Mouse (Mus musculus) mammary gland, adult 2 months (tissue): ENCODE data around the gene A930017K11Rik. TPM values are rescaled to one million over a fixed set of nuclear protein-coding genes. Genes with fewer than 3 reads are reported as not detected.

Source experiments
- polyA plus RNA-seq: library from polyadenylated mRNA; depleted of rRNA; stranded (reverse); fragments of >200 nt; gene quantifications from 2 replicates; pipeline ENCODE4 v1.2.3, GENCODE M21; 2012; ENCODE audit warnings: low replicate concordance; rRNA removed

Gene A930017K11Rik
- polyA plus RNA-seq: 0.05 TPM in 1 of 2 replicates, not detected in the other

DNA sequence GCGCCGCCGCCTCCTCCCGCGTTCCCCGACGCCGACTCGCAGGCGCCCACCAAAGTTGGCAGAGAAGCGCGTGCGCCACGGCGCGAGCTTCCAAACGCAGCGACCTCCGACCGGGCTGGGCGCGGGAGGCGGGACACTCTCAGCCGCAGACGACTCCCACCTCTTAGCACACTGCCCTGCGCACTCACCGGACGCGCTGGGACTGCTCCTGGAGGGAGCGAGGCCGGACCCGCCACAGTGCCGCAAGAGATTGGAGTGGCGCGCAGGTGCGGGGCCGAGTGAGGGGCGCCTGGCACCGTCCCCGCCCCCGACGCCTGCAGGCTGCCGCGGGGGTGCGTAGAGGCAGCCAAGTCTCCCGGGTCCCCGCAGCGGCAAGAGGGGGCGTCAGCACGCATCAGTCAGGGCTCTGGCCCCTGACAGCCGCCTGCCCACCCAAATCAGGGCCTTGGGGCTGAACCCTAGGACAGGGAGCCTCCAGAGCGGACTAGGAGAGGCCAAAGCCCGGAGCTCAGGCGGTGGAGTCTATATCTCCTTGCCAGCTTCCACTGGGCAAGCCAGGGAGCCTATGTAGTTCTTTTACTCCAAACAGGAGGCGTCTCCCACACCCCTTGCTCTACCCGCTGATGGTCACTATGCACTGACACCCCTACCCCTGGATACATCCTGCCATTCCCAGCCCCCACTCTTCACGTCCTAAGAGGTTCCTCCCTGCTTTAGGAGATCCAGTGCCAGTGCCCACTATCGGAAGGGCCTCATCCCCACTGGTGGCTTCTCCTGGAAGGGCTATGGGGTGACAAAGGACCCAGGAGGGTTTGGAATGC is at the start of gene A930017K11Rik:
A930017K11Rik (minus strand) TSS at position 763 of the 821 bp plus-strand sequence.

DNA sequence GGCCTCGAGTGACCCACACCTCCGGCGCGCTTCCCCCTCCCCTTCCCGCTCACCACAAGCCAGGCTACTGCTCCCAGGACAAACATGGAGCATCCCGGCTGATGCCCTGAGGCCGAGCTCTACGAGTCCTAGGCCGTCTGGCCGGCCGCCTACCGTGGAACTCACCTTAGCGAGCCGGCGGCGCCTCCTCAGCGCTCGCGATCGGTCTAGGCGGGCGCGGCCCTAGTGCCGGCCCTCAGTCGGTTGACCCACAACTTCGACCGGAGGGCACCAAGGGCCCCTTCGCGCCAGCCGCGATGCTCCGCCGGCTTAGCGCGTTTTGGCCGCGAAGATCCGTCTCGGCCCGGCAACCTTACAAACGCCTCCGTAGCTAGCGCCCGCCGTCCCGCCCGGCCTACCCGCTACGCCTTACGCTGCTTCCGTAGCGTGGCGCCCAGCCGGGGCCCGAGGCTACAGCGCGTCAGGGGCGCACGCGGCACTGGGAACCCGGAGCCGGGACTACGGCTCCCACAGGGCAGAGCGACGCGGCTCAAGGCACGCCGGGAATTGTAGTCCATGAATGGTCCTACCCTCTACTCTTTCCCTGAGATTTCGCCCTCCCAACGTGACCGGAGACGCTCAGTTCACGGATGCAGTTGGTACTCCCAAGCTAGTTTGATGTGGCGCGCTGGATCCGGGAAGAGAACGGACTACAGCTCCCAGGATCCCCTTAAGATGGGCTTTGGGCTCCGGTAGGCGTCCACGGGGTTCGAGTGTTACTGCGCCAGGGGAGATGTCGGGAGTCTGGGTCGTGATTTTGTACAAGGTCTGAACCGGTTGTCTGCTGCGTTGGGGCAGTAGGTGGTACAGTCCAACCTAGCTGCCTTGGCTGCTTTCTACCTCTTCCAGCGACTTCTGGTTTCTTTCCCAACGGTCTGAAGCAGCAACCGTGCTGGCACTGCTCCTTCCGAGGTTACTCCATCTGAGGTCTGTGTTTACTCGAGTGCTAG is 33.2 kb upstream of the A930017K11Rik start, which contains the start of gene Capn15:
Capn15 (minus strand) TSS at position 491 of the 989 bp plus-strand sequence.

DNA sequence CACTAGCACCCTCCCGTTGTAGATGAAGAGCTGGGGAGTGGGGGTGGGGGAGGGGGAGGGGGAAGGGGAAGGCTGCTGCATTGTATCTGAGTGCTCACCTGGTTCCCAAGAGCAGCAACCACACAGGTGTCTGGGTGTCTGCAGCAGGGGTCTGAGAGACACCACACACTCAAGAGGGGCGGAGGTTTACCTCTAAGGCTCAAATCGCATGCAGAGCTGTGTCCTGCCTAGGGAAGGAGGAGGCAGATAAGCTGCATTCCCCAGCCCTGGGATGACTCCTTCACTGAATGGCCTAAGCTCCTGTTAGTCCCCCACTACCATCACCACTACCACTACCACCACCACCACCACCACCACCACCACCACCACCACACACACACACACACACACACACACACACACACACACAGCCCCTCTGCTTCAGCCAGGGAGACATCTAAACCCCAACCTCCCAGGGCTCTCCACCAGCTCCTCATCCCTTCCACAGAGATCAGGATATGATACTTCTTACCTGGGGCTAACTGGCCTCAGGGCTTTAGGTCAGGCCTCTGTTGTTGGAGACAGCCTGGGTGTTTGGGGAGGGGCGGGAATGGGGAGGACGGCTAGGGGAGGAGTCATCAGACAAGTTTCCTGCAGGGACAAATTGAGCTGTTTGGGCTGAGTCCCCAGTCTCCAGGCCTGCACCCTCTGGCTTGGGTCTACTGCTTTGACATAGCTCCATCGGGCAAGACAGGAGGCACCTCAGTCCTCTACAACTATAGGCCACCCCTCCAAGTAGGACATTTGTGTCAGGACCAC is 7.8 kb downstream of the A930017K11Rik start, which contains the start of the genes Pigq and Nhlrc4:
Pigq (minus strand) TSS at position 571 of the 798 bp plus-strand sequence.
Nhlrc4 (minus strand) TSS at position 596 of the 798 bp plus-strand sequence.

DNA sequence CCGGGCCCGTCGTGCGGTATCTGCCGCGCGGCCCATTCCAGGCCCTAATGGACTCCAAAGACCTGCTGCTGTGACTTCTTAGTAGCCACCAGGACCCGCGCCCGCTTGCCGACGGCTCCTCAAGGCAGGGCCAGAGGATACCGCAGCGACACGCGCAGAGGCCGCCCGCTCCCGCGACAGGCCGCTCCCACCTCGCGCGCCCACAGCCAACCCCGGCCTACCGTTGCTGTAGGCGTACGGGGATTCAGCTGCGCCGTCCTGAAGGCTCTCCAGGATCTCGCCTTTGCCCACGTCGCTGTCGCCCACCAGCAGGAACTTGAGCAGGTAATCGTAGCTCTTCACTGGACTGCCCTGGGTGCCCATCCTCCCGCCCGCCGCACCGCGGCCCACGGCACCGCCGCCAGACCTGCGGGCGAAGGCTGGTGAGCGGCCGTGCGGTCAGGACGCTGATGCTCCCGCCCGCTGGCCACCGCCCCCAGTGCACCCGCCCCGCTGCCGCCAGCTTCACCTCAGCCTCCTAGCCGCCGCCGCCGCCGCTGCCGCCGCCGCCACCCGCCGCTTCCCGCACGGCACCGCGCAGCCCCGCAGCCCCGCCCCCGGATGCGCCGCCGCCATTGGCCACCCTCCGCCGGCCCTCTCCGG is 33.1 kb downstream of the A930017K11Rik start, which contains the start of gene Rab40c:
Rab40c (minus strand) TSS at position 584 of the 642 bp plus-strand sequence.

Other genes with a start within 250 kb of the A930017K11Rik start
- gene Gng13, start 235.4 kb downstream of the A930017K11Rik start, polyA plus RNA-seq: not detected in 2 replicates
- gene Chtf18, start 225.1 kb downstream of the A930017K11Rik start, polyA plus RNA-seq: 4.7 and 6.1 TPM in 2 replicates
- 41.7 and 54.2 TPM in 2 replicates for gene Rpusd1, start 224.9 kb downstream of the A930017K11Rik start, polyA plus RNA-seq
- 0.14 and 0.17 TPM in 2 replicates for gene Mslnl, start 216.5 kb downstream of the A930017K11Rik start, polyA plus RNA-seq
- gene Msln, start 198.2 kb downstream of the A930017K11Rik start, polyA plus RNA-seq: 0.10 and 0.33 TPM in 2 replicates
- gene Narfl, start 178.8 kb downstream of the A930017K11Rik start, polyA plus RNA-seq: 20.4 and 28.7 TPM in 2 replicates
- 36.0 and 41.6 TPM in 2 replicates for gene Haghl, start 166.9 kb downstream of the A930017K11Rik start, polyA plus RNA-seq
- not detected in 2 replicates for gene Ccdc78, start 166.0 kb downstream of the A930017K11Rik start, polyA plus RNA-seq
- gene Fam173a, start 159.7 kb downstream of the A930017K11Rik start, polyA plus RNA-seq: 114 and 133 TPM in 2 replicates
- gene AC134908.4, start 156.9 kb downstream of the A930017K11Rik start, polyA plus RNA-seq: 0.88 TPM in 1 of 2 replicates, not detected in the other
- 35.1 and 74.2 TPM in 2 replicates for gene Metrn, start 155.4 kb downstream of the A930017K11Rik start, polyA plus RNA-seq
- 0.97 and 1.1 TPM in 2 replicates for gene Fbxl16, start 143.5 kb downstream of the A930017K11Rik start, polyA plus RNA-seq
- 41.0 and 41.4 TPM in 2 replicates for gene Wdr24, start 128.9 kb downstream of the A930017K11Rik start, polyA plus RNA-seq
- 56.2 and 97.4 TPM in 2 replicates for gene Jmjd8, start 123.7 kb downstream of the A930017K11Rik start, polyA plus RNA-seq
- gene Stub1, start 119.2 kb downstream of the A930017K11Rik start, polyA plus RNA-seq: 122 and 125 TPM in 2 replicates
- gene Rhbdl1, start 115.3 kb downstream of the A930017K11Rik start, polyA plus RNA-seq: 44.8 and 79.9 TPM in 2 replicates
- 63.0 and 78.8 TPM in 2 replicates for gene Gm20683, start 110.8 kb downstream of the A930017K11Rik start, polyA plus RNA-seq
- gene Rhot2, start 107.7 kb downstream of the A930017K11Rik start, polyA plus RNA-seq: 85.6 and 87.3 TPM in 2 replicates
- gene Wdr90, start 91.1 kb downstream of the A930017K11Rik start, polyA plus RNA-seq: 34.5 and 41.1 TPM in 2 replicates
- 102 and 244 TPM in 2 replicates for gene Mcrip2, start 83.8 kb downstream of the A930017K11Rik start, polyA plus RNA-seq
- 71.6 and 142 TPM in 2 replicates for gene Mettl26, start 77.5 kb downstream of the A930017K11Rik start, polyA plus RNA-seq
- gene Wfikkn1, start 71.7 kb downstream of the A930017K11Rik start, polyA plus RNA-seq: 0.98 and 1.3 TPM in 2 replicates
- gene Rab40c, start 32.8 kb downstream of the A930017K11Rik start, polyA plus RNA-seq: 36.1 and 46.6 TPM in 2 replicates
- 132 and 209 TPM in 2 replicates for gene Pigq, start 7.6 kb downstream of the A930017K11Rik start, polyA plus RNA-seq
- not detected in 2 replicates for gene Nhlrc4, start 7.6 kb downstream of the A930017K11Rik start, polyA plus RNA-seq
- gene Capn15, start 33.2 kb upstream of the A930017K11Rik start, polyA plus RNA-seq: 36.5 and 53.9 TPM in 2 replicates
- gene Rab11fip3, start 117.0 kb upstream of the A930017K11Rik start, polyA plus RNA-seq: 27.5 and 39.5 TPM in 2 replicates
- 15.7 and 24.9 TPM in 2 replicates for gene Decr2, start 137.8 kb upstream of the A930017K11Rik start, polyA plus RNA-seq
- gene Nme4, start 143.0 kb upstream of the A930017K11Rik start, polyA plus RNA-seq: 19.1 and 19.2 TPM in 2 replicates
- gene Tmem8, start 160.7 kb upstream of the A930017K11Rik start, polyA plus RNA-seq: 45.9 and 49.6 TPM in 2 replicates
- 61.5 and 62.7 TPM in 2 replicates for gene Mrpl28, start 170.9 kb upstream of the A930017K11Rik start, polyA plus RNA-seq
- 16.8 and 17.2 TPM in 2 replicates for gene Axin1, start 186.1 kb upstream of the A930017K11Rik start, polyA plus RNA-seq
- gene Pdia2, start 246.5 kb upstream of the A930017K11Rik start, polyA plus RNA-seq: 0.37 TPM in 1 of 2 replicates, not detected in the other